Mouse (Mus musculus): ENCODE data around the gene Cers5. TPM values are rescaled to one million over a fixed set of nuclear protein-coding genes. Genes with fewer than 3 reads are reported as not detected.
"Not testable (repeated sequence)": the region's sequence is repeated elsewhere in the genome, so short reads cannot be mapped to it uniquely, and the experiment has no call there.

The Cers5 gene
- total RNA-seq, 2 experiments from 2014 or later: 17.9 to 58.3 TPM

GRCm38 (mm10) chr15:99727525-99727924 is 45.2 kb downstream of the Cers5 start:
- ATAC-seq (replicated peaks; ENCODE audit: poor library complexity, severe bottlenecking): no peak

GRCm38 (mm10) chr15:99727039-99727438 is 45.6 kb downstream of the Cers5 start:
- ATAC-seq (replicated peaks; ENCODE audit: poor library complexity, severe bottlenecking): not testable (repeated sequence)

DNA sequence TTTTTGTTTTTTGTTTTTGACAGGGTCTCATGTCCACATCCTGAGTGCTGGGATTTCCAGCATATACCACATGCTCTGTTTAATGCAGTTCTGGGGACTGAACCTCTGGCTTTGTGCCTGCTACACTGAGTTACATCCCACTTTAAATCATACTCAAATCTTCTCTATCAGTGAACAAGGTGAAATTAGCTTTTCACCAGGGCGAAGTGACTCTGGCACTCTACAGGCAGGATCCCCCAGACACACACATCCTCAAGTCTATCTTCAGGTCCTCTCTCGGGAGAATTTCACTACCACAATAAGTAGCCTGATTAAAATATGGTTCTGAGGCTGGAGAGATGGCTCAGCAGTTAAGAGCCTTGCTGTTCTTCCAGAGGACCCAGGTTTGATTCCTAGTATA is 46.1 kb downstream of the Cers5 start:
- ATAC-seq (replicated peaks; ENCODE audit: poor library complexity, severe bottlenecking): no peak

DNA sequence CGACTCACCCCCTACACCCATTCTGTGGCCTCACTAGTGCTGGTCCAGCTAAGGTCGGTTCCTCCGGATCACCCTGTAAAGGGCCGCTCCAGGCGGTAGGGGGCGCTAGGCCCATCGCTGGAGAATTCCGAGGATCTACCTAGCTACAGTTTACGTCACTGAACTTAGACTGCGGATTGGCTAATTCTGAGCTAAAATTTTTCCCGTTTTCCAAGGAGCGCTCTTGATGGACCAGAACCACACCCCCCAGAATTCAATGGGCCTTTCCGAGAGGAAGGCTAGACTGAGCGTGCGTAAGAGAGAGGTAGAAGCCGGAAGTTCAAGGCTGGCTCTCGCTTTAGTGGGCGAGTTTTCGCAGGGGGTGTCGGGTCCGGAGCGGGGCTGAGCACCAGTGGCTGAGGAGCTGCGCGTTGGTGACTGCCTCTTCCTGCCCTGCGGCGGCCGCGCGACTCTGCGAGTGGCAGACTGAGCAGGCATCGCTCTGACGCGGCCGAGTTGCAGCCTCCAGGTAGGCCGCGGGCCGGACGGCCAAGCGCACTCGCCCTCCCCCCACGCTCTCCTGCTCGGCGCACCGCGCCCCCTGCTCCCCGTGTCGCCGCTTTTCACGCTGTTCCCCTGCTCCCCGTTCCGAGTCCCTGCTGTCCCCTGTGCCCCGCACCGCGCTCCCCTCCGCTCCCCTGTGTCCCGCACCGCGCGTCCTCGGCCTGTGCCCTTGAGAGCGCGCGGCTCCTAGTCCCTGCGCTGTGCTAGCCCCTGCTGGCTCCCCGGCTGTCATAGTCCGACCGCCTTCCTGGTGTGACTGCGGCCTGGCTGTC is 47.1 kb downstream of the Cers5 start, which contains the start of gene Cox14:
Cox14 (plus strand) TSS at position 278 of the 815 bp plus-strand sequence.
- ATAC-seq (replicated peaks; ENCODE audit: poor library complexity, severe bottlenecking): peak; percentile 87

DNA sequence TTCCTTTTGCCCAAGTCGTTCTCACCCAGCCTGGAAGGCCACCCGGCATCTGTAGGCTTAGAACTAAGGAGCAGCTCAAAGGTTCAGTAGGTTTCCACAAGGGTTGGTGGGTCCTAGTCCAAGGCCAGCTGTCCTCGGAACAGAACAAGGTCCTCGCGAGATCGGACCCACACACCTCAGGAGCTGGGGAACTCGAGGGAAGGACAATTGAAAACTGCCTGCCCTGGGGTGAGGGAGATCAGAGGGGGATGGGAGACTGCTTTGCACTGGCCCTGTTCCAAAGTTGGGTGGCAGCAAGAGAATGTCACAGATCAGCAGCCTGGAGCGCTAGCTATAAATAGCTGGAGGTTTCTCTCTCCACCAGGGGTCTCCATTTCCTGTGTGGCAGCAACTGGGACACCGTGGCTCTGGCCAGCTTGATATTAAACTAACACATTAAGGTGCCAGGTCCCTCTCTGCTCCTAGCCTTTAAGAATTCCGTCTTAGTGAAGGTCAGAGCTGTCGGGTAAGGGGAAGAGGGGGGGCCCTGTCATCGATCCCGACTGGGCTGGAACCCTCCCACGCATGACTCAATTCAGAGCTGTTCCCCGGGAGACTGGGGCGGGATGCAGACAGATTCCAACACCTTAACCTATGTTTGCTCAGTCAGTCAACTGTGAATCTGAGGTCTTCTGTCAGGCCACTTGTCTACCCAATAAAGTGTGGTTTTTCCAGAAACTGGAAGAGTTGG is 48.2 kb downstream of the Cers5 start:
- peak; percentile 18 for ATAC-seq (replicated peaks; ENCODE audit: poor library complexity, severe bottlenecking)

DNA sequence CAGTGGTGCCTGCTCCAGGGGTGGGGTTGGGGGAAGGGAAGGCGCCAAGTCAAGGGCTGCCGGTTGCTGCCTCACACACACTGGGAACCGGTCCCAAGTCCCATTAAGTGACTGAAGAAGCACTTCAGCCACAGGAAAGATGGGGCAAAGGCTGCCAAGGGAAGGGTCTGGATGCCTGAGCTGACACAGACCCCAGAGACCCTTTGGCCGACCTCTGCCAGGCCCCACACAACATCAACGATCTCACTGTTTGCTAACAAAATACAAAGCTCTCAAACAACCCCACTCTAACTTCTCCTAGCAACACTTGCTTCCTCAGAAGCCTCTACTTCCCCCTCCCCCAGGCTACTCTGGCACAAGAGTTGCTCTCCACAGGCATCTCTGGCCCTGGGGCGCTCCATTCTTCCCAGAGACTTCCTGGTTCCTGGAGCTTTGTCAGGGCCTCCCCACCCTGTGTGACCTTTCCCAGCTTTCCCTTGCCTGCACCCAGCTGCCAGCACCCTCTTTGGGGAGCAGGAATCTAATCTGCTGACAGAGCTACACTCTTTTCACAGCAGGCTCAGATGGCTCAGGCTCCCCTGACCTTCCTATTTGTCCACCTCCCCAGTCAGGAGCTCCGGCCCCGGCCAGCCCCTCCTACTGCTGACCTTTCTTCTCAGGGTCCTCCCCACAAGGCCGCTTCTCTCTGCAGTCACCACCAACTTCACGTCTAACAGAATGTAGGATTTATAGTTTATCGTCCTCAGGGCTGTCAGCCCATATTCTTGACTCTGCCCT is 49.0 kb downstream of the Cers5 start:
- ATAC-seq (replicated peaks; ENCODE audit: poor library complexity, severe bottlenecking): peak; percentile 18

DNA sequence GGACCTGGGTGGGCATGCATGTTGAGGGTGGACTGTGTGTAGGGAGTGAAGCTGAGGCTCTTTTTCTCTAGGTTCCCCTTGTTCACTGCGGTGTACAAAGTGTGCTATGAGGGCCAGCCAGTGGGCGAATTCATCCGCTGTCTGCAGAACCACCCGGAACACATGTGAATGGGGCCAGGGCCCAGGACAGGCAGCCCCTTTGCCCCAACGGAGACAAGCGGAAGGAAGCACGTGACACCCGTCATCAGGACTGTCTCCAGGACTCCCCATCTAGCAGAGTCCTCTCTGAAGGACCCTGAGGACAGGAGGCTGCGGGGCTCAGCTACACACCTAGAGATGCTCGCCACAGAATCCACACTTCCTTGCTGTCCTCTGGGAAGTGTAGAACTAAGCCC is 49.6 kb downstream of the Cers5 start:
- ATAC-seq (replicated peaks; ENCODE audit: poor library complexity, severe bottlenecking): no peak

GRCm38 (mm10) chr15:99721921-99722743 is 50.6 kb downstream of the Cers5 start:
- no peak for ATAC-seq (replicated peaks; ENCODE audit: poor library complexity, severe bottlenecking)

GRCm38 (mm10) chr15:99719865-99720264 is 52.8 kb downstream of the Cers5 start:
- no peak for ATAC-seq (replicated peaks; ENCODE audit: poor library complexity, severe bottlenecking)

DNA sequence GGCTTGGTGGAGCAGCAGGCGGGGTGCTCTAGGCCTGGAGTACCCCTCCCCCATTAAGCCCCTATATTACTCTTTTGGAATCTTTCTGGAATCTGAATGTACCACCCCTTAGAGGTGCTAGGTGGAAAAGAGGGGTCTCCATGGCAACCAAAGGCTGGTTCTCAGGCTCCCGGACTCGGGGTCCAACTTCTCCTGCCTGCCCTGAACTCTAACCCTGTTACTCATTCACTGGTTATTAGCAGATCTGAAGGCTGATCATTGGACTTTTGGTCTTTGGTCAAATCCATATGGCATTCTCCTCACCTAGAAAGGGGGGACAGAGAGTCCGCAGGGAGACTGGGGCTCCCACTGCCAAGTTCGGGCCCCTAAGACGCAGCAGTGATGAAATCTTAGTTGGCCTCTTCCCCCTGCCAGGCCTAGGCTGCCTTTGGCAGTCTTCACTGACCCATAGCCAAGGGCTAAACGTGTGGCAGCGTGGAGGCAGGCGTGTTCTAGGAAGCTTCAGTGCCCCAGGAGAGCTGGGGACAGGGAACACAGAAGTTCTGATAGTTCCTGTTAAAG is 54.1 kb downstream of the Cers5 start:
- no peak for ATAC-seq (replicated peaks; ENCODE audit: poor library complexity, severe bottlenecking)

DNA sequence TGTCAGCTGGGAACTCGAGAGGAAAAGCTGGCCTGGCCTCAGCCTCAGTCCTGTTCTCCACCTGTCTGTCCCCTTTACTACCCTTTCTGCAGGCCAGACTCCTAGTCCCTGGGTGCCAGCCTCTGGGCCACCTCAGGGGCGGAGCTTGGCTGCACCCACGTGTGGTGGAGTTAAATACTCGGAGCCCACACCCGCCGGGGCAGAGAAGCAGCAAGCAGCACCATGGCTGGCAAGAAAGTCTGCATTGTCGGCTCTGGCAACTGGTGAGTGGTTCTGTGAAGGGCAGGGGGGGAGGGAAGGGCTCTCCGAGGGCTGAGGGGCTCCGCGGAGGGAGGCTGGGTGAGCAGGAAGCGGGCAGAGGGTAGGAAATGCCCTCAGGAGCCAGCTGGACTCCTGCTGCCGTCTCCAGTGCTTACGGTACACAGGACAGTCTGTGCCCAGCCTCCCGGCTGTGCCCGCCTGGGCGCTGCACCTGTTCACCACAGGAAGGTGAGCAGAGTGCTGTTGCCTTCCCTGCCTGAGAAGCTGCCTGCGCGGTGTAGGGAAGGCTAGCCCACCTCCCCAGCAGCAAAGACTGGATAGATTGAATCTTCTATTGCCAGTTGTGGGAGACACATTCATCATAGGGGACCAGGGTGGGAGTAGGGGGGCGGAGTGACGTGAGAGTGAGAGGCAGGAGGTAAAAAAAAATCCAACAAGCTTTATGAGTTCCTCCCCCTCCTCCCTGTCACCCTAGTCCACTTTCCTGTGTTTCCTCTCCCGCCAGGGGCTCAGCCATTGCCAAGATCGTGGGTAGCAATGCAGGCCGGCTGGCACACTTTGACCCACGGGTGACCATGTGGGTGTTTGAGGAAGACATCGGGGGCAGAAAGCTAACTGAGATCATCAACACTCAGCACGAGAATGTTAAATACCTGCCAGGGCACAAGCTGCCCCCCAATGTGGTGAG is 55.0 kb downstream of the Cers5 start, which contains the start of gene Gpd1:
Gpd1 (plus strand) TSS at position 130 of the 949 bp plus-strand sequence.
- ATAC-seq (replicated peaks; ENCODE audit: poor library complexity, severe bottlenecking): peak; percentile 40

DNA sequence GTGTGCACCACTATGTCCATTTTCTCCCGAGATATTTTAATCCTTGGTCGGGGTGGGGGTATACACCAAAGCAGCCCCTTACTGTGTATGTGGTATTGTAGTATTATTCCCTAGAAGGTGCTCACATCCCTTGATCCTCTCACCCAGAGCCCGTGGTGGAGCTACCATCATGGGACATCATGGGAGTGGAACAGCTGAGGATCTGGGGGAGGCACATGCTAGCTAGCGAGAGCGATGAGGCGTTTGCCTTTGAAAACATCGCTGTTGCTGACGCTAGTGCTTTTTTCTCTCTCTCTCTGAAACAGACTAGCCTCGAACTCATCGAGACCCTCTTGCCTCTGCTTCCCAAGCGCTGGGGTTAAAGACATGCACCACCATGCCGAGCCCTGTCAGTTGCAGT is 55.9 kb downstream of the Cers5 start:
- ATAC-seq (replicated peaks; ENCODE audit: poor library complexity, severe bottlenecking): no peak

GRCm38 (mm10) chr15:99715982-99716746 is 56.5 kb downstream of the Cers5 start:
- no peak for ATAC-seq (replicated peaks; ENCODE audit: poor library complexity, severe bottlenecking)

- no peak for ATAC-seq (replicated peaks; ENCODE audit: poor library complexity, severe bottlenecking)
Measured at GRCm38 (mm10) chr15:99715361-99715865, 57.3 kb downstream of the Cers5 start.

- ATAC-seq (replicated peaks; ENCODE audit: poor library complexity, severe bottlenecking): peak; percentile 59
Measured at GRCm38 (mm10) chr15:99714858-99715257, 57.8 kb downstream of the Cers5 start.

DNA sequence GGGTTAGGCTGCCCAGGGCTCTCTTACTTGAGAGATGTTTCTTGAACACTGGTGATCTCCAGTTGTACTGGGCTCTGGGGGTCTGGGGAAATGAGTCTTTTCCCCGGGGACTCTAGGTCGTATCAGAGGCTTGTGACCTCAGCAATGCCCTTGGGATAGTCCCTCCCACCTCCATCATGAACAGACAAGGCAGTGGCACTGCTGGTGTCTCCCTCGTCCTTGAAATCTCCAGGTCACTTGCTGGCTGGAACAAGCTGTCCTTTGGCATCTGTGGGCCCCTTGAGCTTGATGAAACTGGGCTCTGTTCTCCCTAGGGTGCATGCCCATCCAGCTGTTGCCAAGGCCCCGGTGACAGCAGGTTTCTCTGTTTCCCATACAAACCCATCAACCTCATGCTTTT is 58.5 kb downstream of the Cers5 start:
- ATAC-seq (replicated peaks; ENCODE audit: poor library complexity, severe bottlenecking): no peak

DNA sequence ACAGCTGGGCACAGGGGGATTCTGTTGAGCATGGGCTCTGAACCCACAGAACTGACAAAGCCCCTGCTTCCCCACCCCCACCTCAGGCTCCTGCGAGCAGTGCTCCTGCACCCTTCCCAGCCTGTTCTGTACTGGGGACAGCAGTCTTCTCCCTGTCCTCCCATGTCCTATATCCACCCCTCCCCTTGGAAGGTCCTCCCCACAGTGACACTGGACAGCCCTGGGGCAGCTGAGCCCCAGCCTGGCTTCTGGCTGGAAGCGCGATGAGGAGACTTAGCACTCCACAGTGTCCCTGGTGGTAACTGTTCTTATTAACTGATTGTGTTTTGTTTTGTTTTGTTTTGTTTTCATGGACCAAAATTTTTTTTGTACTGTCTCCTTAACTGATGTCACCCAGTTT is 59.1 kb downstream of the Cers5 start:
- ATAC-seq (replicated peaks; ENCODE audit: poor library complexity, severe bottlenecking): no peak

Data from granulocyte monocyte progenitor cell, adult 5-6 weeks (primary cell).